Mouse (Mus musculus) spleen, embryonic (tissue): ENCODE data around the gene Lrrn4cl.

ENCODE experiments used
- CTCF ChIA-PET: fragments of 350-600 bp; sonication (Branson Sonifier 250); formaldehyde crosslinking; loops from one replicate; lab custom pipeline; 2022; lab: Charles Lee

Gene Lrrn4cl

GRCm38 (mm10) chr19:8837251-8837791 lies 13.2 kb upstream of the Lrrn4cl start, which contains the start of gene Bscl2:
Gene Bscl2, plus strand, starts transcription at chr19:8837467.
- CTCF ChIA-PET, result no interaction called here

- CTCF ChIA-PET, result interaction anchor here (0.7 to 0.8 kb wide), 2 partner anchors 33 to 89 kb away, joined by 3 to 8 read pairs; partner anchors contain the start of gene Ubxn1
These were observed 12.4 kb upstream of the Lrrn4cl start for GRCm38 (mm10) chr19:8838041-8838730.

- CTCF ChIA-PET, result interaction anchor here (0.5 to 1.0 kb wide), 6 partner anchors 21 to 215 kb away, joined by 3 to 9 read pairs (median 5); partner anchors contain the start of gene Ubxn1
These were observed 11.3 kb upstream of the Lrrn4cl start, which contains the start of gene Gng3 for GRCm38 (mm10) chr19:8839103-8839907. Gene Gng3, minus strand, starts transcription at chr19:8839194.

GRCm38 (mm10) chr19:8839908-8840791 lies 10.4 kb upstream of the Lrrn4cl start:
- CTCF ChIA-PET, result interaction anchor here (0.5 to 0.6 kb wide), 3 partner anchors 47 to 214 kb away, joined by 4 to 9 read pairs (median 4); no protein-coding TSS in a partner anchor

GRCm38 (mm10) chr19:8841012-8841411 lies 9.6 kb upstream of the Lrrn4cl start:
- CTCF ChIA-PET, result interaction anchor here (0.5 kb wide), 1 partner anchor 155 kb away, joined by 4 read pairs; no protein-coding TSS in a partner anchor

GRCm38 (mm10) chr19:8842961-8843360 lies 7.6 kb upstream of the Lrrn4cl start:
- CTCF ChIA-PET, result no interaction called here

GRCm38 (mm10) chr19:8844371-8845129 lies 6.0 kb upstream of the Lrrn4cl start:
- CTCF ChIA-PET, result interaction anchor here (0.5 to 0.6 kb wide), 3 partner anchors 66 to 118 kb away, joined by 3 to 5 read pairs (median 3); no protein-coding TSS in a partner anchor

GRCm38 (mm10) chr19:8848356-8848755 lies 2.2 kb upstream of the Lrrn4cl start:
- CTCF ChIA-PET, result no interaction called here

- CTCF ChIA-PET, result no interaction called here
These were observed 1.1 kb downstream of the Lrrn4cl start for GRCm38 (mm10) chr19:8851639-8852038.

GRCm38 (mm10) chr19:8852236-8852928 lies 1.8 kb downstream of the Lrrn4cl start:
- CTCF ChIA-PET, result no interaction called here

- CTCF ChIA-PET, result interaction anchor here (0.6 kb wide), 1 partner anchor 237 kb away, joined by 5 read pairs; no protein-coding TSS in a partner anchor
These were observed 2.5 kb downstream of the Lrrn4cl start for GRCm38 (mm10) chr19:8853117-8853516.

- CTCF ChIA-PET, result no interaction called here
These were observed 7.1 kb downstream of the Lrrn4cl start for GRCm38 (mm10) chr19:8857689-8858088.

- CTCF ChIA-PET, result interaction anchor here (0.6 kb wide), 1 partner anchor 223 kb away, joined by 3 read pairs; no protein-coding TSS in a partner anchor
These were observed 8.4 kb downstream of the Lrrn4cl start for GRCm38 (mm10) chr19:8859018-8859417.

- CTCF ChIA-PET, result no interaction called here
These were observed 13.7 kb downstream of the Lrrn4cl start for GRCm38 (mm10) chr19:8864265-8864664.

- CTCF ChIA-PET, result interaction anchor here (0.6 kb wide), 2 partner anchors 31 to 40 kb away, joined by 3 read pairs; partner anchors contain the start of gene Gng3
These were observed 19.8 kb downstream of the Lrrn4cl start for GRCm38 (mm10) chr19:8870381-8870780.

GRCm38 (mm10) chr19:8870838-8871237 lies 20.3 kb downstream of the Lrrn4cl start:
- CTCF ChIA-PET, result interaction anchor here (0.6 to 1.1 kb wide), 3 partner anchors 32 to 40 kb away, joined by 3 read pairs; partner anchors contain the start of gene Gng3

GRCm38 (mm10) chr19:8871267-8872186 lies 21.0 kb downstream of the Lrrn4cl start, which contains the start of gene Ubxn1:
Gene Ubxn1, plus strand, starts transcription at chr19:8871496.
- CTCF ChIA-PET, result interaction anchor here (1.1 kb wide), 1 partner anchor 33 kb away, joined by 3 read pairs; the partner anchor contains the start of gene Gng3
